Mouse (Mus musculus) cortical plate, adult 2 months (tissue): ENCODE data around the gene Naif1. TPM values are rescaled to one million over a fixed set of nuclear protein-coding genes. Genes with fewer than 3 reads are reported as not detected.

Experiments used
- H3K27ac ChIP-seq: fragments of 200-500 bp; 2 replicates; pipeline ENCODE4 v1.5.1; 2012; ENCODE audit warnings: low read length, control low read depth, inconsistent platforms; ENCODE audit not compliant: insufficient read depth
- H3K4me1 ChIP-seq: fragments of 200-500 bp; 2 replicates; pipeline ENCODE4 v1.6.1; 2011; ENCODE audit warnings: low read length; ENCODE audit not compliant: control insufficient read depth, insufficient read depth
- H3K4me3 ChIP-seq: fragments of 200-500 bp; 2 replicates; pipeline ENCODE4 v1.5.1; 2011; ENCODE audit warnings: mild to moderate bottlenecking, low read length, control low read depth; ENCODE audit not compliant: insufficient read depth
- CTCF ChIP-seq: fragments of 200-500 bp; IDR thresholded peaks from 2 replicates; pipeline ENCODE4 v1.5.1; 2011; ENCODE audit warnings: mild to moderate bottlenecking, control low read depth, low read length; ENCODE audit not compliant: insufficient read depth; ENCODE audit errors: extremely low read depth
- POLR2A ChIP-seq: fragments of 200-500 bp; IDR thresholded peaks from 2 replicates; pipeline ENCODE4 v1.6.1; 2011; ENCODE audit warnings: mild to moderate bottlenecking, low read length, control low read depth; ENCODE audit not compliant: insufficient read depth; ENCODE audit errors: extremely low read depth
- polyA plus RNA-seq: library from polyadenylated mRNA; depleted of rRNA; stranded (reverse); fragments of >200 nt; gene quantifications from 2 replicates; pipeline ENCODE4 v1.2.3, GENCODE M21; 2012

Naif1 gene
- polyA plus RNA-seq, 1 experiment = 3.4 TPM

- Histone ChIP-seq H3K27ac (no peak overlapping the region), H3K4me1 (peaks cover 3% of the 10 kb centered on the region), H3K4me3 (no peak overlapping the region)
- no peak for TF ChIP-seq CTCF
- TF ChIP-seq POLR2A = no peak
Measured at GRCm38 (mm10) chr2:32417486-32417885, 32.8 kb upstream of the Naif1 start.

DNA sequence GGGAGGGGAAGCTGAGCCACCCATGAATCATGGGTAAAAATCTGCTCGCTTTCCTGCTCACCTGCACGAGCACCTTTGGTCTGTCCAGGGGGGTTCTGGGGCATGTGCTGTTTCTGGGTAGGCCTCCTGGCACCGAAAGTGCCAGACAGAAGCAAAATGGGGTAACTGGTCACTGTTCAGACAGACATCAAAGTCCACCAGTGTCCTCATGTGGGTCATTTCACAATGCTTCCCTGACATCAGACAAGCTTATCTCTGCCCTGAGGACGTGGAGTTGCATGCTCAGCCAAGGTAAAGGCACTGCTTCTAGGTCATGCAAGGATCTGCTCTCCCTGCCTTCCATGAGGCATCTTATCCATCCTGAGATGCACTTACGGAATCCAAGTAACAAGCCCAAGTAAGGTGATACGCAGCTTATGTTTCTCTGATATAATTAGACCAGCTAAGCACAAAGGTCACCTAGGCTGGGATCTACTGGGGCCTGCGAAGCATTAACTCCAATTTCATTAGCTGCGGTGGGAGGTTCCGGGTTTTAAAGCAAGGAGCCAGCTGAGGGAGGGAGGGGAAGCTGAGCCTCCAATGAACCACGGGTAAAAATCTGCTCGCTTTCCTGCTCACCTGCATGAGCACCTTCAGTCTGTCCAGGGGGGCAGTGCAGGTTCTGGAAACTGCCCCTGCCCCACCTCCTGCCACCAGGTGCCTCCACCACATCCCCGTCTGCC is 31.7 kb upstream of the Naif1 start:
- TF ChIP-seq POLR2A (no peak), CTCF (no peak)
- no peak overlapping the region for H3K4me3 ChIP-seq
- no peak overlapping the region for H3K27ac ChIP-seq
- H3K4me1 ChIP-seq = peaks cover 3% of the 10 kb centered on the region

- Histone ChIP-seq H3K27ac (no peak overlapping the region), H3K4me1 (peaks cover 3% of the 10 kb centered on the region), H3K4me3 (no peak overlapping the region)
- TF ChIP-seq POLR2A = no peak
Measured at GRCm38 (mm10) chr2:32419359-32419758, 30.9 kb upstream of the Naif1 start.

DNA sequence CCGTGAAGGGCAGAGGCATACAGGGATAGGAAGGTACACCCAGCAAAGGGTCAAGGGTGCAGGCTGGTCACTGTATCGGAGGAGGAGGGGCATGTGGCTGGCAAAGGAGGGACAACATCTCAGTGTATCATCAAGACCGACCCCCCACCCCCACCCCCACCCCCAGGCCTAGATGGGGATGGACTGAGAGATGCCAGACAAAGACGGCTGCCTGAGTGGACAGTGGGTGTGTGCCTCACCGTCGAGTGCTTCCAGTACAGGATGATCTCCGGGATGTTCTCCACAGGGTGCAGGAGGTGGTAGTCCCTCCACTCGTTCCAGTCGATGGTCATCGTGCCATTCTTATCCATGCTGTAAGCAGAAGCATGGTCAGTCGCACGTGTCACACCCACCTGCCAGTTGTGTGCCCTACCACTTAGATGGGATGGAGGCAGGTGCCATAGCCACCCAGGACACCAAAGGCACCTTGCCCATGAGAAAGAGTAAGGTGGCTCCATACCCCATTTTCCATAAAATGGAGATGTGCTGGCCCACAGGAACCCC is 30.1 kb upstream of the Naif1 start:
- TF ChIP-seq CTCF (no peak), POLR2A (no peak)
- H3K4me1 ChIP-seq = peaks cover 3% of the 10 kb centered on the region

DNA sequence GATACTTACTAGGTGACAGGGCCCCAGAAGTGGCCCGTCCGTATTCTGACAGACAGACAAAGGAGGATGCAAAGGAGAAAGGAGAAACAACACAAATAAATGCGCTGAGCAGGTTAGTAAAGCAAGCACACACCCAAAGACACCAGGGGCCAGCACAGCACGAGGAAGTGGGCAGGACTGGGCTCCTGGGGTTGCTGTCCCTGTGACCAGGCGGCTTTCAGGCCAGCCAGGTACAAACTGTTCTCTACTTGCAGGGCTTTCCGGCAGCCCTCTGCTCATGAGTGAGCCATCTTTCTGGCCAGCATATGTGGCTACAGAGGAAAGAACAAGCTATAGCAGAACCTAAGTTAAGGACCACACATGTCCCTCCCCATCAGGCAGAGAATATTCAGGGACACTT is 29.6 kb upstream of the Naif1 start:
- peaks cover 3% of the 10 kb centered on the region for H3K4me1 ChIP-seq
- H3K4me3 ChIP-seq = no peak overlapping the region
- TF ChIP-seq POLR2A = no peak
- TF ChIP-seq CTCF = no peak
- no peak overlapping the region for H3K27ac ChIP-seq

More for the DNA sequence above, 30.1 kb upstream of the Naif1 start:
- Histone ChIP-seq H3K4me3 (no peak overlapping the region), H3K27ac (no peak overlapping the region)

DNA sequence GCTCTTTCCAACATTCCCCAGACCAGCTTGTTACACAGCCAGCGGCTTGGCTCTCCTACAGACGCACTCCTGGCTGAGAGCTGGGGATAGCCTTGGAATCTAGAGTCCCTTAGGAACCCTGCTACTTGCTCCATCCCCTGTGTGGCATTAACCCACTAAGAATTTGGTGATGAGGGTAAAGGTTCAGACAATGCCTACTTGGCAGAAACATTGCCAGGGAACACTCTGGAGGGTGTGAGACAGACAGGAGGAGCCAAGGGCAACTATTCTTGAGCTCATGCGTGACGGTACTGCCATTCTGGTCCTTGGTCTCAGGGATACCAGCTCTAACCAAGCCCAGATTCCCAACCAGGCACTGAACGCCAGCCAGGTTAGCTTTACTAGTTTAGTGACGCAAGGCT is 28.4 kb upstream of the Naif1 start:
- no peak overlapping the region for H3K27ac ChIP-seq
- no peak for TF ChIP-seq POLR2A
- TF ChIP-seq CTCF = no peak
- H3K4me1 ChIP-seq = peaks cover 3% of the 10 kb centered on the region
- H3K4me3 ChIP-seq = no peak overlapping the region

GRCm38 (mm10) chr2:32423481-32424331 is 26.6 kb upstream of the Naif1 start:
- Histone ChIP-seq H3K27ac (0 out of 2 replicates have a peak overlapping the region, but pooled peaks have one; percentile 5), H3K4me3 (peak overlapping the region; percentile 25), H3K4me1 (peaks cover 8% of the 10 kb centered on the region)
- TF ChIP-seq CTCF (no peak), POLR2A (peak; percentile 30; the same call in 1 of the 2 replicates)

- Histone ChIP-seq H3K4me1 (peaks cover 18% of the 10 kb centered on the region), H3K4me3 (no peak overlapping the region), H3K27ac (no peak overlapping the region)
- TF ChIP-seq POLR2A (no peak), CTCF (no peak)
Measured at GRCm38 (mm10) chr2:32424796-32425195, 25.5 kb upstream of the Naif1 start.

DNA sequence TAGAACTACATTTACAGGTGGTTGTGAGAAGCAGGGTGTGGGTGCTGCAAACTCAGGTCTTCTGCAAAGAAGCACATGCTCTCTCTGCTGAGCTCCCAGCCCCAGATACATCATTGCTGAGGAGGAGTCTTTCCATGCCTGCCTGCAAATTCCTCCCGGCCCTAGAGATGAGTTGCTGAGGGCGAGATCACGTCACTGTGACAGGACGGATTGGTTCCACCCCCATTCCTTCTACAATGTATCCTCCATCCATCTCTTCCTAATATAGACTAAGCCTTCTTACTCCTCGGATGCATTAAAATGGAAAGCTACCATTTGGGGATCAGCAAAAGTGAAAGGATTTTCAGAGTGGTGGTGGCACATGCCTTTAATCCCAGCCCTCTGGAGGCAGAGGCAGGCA is 24.7 kb upstream of the Naif1 start:
- TF ChIP-seq POLR2A (0 out of 2 replicates have a peak, but pooled peaks have one; percentile 12), CTCF (no peak)
- no peak overlapping the region for H3K4me3 ChIP-seq
- H3K4me1 ChIP-seq = peaks cover 18% of the 10 kb centered on the region
- H3K27ac ChIP-seq = no peak overlapping the region
